Mouse (Mus musculus) hindbrain, embryonic 15.5 days (tissue): Measurements from ENCODE around the gene Nuak1. TPM values are rescaled to one million over a fixed set of nuclear protein-coding genes. Genes with fewer than 3 reads are reported as not detected.

Experiments
- ATAC-seq: fragments of 200-750 bp; cut with Nextera tagmentation; 2 replicates; pipeline ENCODE4 v1.8.0; 2017; ENCODE audit warnings: low read depth, moderate number of reproducible peaks, moderate TSS enrichment; ENCODE audit not compliant: low FRiP score
- H3K27ac ChIP-seq: fragments of 300-500 bp; sonication (generic); replicated peaks from 2 replicates; pipeline ENCODE4 v1.5.1; 2015; ENCODE audit warnings: mild to moderate bottlenecking, inconsistent platforms
- H3K27me3 ChIP-seq: fragments of 300-500 bp; sonication (generic); 2 replicates; pipeline ENCODE4 v1.6.1; 2015; ENCODE audit warnings: control low read depth, inconsistent platforms
- H3K36me3 ChIP-seq: fragments of 300-500 bp; sonication (generic); 2 replicates; pipeline ENCODE4 v1.6.1; 2015; ENCODE audit warnings: control low read depth, inconsistent platforms
- H3K4me1 ChIP-seq: fragments of 300-500 bp; sonication (generic); replicated peaks from 2 replicates; pipeline ENCODE4 v1.6.1; 2015; ENCODE audit warnings: control low read depth, inconsistent platforms
- H3K4me2 ChIP-seq: fragments of 300-500 bp; sonication (generic); 2 replicates; pipeline ENCODE4 v1.6.1; 2015; ENCODE audit warnings: moderate library complexity, mild to moderate bottlenecking, inconsistent platforms
- H3K4me3 ChIP-seq: fragments of 300-500 bp; sonication (generic); 2 replicates; pipeline ENCODE4 v1.5.1; 2015; ENCODE audit warnings: mild to moderate bottlenecking, inconsistent platforms
- H3K9ac ChIP-seq: fragments of 300-500 bp; sonication (generic); 2 replicates; pipeline ENCODE4 v1.6.1; 2015; ENCODE audit warnings: inconsistent platforms
- H3K9me3 ChIP-seq: fragments of 300-500 bp; sonication (generic); 2 replicates; pipeline ENCODE4 v1.6.1; 2016; ENCODE audit warnings: control low read depth, inconsistent platforms
- WGBS: fragments of 180-500 bp; shearing (Covaris S2); methylation state at CpG from one replicate; pipeline ENCODE4 v1.1.7; 2015; 5-methylcytosine and 5-hydroxymethylcytosine counted together
- polyA plus RNA-seq: library from polyadenylated mRNA; unstranded; fragments of >200 nt; fragmentation: Nextera tagmentation; extraction: Ambion mirVana; gene quantifications from 2 replicates; pipeline ENCODE4 v1.2.1, GENCODE M21; 2015

Nuak1 gene
- polyA plus RNA-seq, 1 experiment from 2014 or later: 5.2 TPM

DNA sequence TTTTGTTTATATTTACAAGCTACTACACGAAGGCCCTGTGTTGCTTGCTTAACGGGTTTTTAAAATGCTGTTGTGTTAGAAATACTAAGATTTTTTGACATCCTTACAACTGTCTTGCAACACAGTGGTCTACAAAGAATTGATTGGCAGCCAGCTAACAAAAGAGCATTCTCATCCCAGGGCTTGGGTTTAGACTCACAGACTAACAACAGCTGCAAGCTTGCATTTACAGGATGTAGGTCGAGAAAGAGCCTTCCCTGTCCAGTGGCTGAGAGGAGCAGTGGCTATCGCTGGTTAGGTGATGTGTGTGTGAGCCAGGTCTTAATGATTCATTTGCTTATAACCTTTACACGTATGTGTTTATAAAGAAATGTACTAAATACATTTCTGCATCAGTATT, 94.7 kb downstream of the Nuak1 start:
- no peak for ATAC-seq
- Histone ChIP-seq H3K4me3 (no peak overlapping the region), H3K9me3 (no peaks in the 10 kb centered on the region), H3K27ac (no peak overlapping the region), H3K36me3 (no peaks in the 10 kb centered on the region), H3K27me3 (no peaks in the 10 kb centered on the region), H3K4me1 (no peaks in the 10 kb centered on the region), H3K9ac (no peak overlapping the region), H3K4me2 (no peak overlapping the region)
- 59% methylated on average over 5 of the region's 5 CpGs for WGBS

DNA sequence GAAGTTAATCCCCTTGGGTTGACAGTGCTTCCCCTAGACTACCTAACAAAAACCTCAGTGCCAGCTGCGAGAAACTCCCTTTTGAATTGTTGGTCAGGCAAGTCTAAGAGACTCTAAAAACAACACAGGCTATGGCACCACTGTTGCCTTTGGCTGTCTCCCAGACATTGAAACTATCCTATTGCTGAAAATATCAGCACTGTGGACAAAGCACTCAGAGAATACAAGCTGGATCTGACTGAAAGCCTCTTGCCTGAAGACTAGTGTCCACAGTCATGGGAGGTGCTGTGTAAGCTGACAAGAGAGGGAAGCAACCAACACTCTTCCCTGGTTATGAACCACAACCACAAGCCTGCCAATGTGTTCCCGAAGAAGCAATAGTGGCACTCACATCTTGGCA, 96.9 kb downstream of the Nuak1 start:
- 95% methylated on average over 2 of the region's 2 CpGs for WGBS
- no peaks in the 10 kb centered on the region for H3K9me3 ChIP-seq
- H3K36me3 ChIP-seq: no peaks in the 10 kb centered on the region
- no peak overlapping the region for H3K4me2 ChIP-seq
- no peak overlapping the region for H3K27ac ChIP-seq
- no peaks in the 10 kb centered on the region for H3K4me1 ChIP-seq
- no peaks in the 10 kb centered on the region for H3K27me3 ChIP-seq
- no peak for ATAC-seq
- no peak overlapping the region for H3K4me3 ChIP-seq
- H3K9ac ChIP-seq: no peak overlapping the region

DNA sequence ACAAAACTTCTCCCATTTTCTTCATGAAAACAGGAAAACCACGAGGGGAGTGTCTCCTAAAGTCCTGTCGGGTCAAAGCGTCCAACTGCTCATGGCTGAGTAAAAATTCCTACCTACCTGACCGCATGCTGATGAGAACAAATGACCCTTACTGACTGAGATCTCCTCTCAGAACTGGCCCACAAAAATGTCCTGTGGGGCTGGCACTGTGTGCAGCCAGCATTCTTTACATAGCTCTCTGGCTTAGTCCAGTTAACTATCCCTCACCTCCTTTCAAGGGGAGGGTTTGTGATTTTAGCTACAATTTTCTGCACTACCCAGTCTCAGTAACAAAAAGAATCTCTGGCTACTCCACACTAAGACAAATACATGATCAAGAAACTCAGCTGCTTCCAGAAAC, 100.9 kb downstream of the Nuak1 start:
- no peaks in the 10 kb centered on the region for H3K36me3 ChIP-seq
- H3K27me3 ChIP-seq: no peaks in the 10 kb centered on the region
- no peak for ATAC-seq
- no peaks in the 10 kb centered on the region for H3K9me3 ChIP-seq
- WGBS: 76% methylated on average over 4 of the region's 4 CpGs
- no peak overlapping the region for H3K4me2 ChIP-seq
- no peak overlapping the region for H3K4me3 ChIP-seq
- H3K27ac ChIP-seq: no peak overlapping the region
- no peak overlapping the region for H3K9ac ChIP-seq
- no peaks in the 10 kb centered on the region for H3K4me1 ChIP-seq

DNA sequence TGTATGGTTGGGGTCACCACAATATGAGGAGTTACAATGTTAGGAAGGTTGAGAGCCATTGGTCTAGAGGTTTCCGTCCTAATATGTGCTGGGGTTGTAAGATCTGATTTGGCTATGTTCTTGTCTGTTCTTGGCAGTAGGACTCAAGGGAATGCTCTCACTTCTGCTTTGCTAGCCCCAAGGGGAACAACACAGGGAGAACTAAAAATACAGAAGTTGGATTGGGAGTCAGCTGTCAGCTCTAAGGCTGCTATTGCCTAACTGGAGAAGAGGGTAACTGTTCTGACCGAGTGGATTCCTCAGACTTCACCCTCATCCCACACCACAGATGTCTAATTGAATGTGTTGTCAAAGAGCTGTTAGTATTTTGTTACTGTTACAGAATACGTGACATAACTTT, 101.6 kb downstream of the Nuak1 start:
- Histone ChIP-seq H3K4me2 (no peak overlapping the region), H3K9me3 (no peaks in the 10 kb centered on the region), H3K27me3 (no peaks in the 10 kb centered on the region), H3K4me1 (no peaks in the 10 kb centered on the region), H3K9ac (no peak overlapping the region), H3K27ac (no peak overlapping the region), H3K36me3 (no peaks in the 10 kb centered on the region), H3K4me3 (no peak overlapping the region)
- no peak for ATAC-seq
- 91% methylated on average over 3 of the region's 3 CpGs for WGBS

GRCm38 (mm10) chr10:84335441-84335840, 105.0 kb downstream of the Nuak1 start:
- Histone ChIP-seq H3K36me3 (no peaks in the 10 kb centered on the region), H3K4me1 (no peaks in the 10 kb centered on the region), H3K27me3 (no peaks in the 10 kb centered on the region), H3K4me2 (no peak overlapping the region), H3K27ac (no peak overlapping the region), H3K9ac (no peak overlapping the region), H3K9me3 (no peaks in the 10 kb centered on the region), H3K4me3 (no peak overlapping the region)
- WGBS: 91% methylated on average over 4 of the region's 4 CpGs
- ATAC-seq: no peak

DNA sequence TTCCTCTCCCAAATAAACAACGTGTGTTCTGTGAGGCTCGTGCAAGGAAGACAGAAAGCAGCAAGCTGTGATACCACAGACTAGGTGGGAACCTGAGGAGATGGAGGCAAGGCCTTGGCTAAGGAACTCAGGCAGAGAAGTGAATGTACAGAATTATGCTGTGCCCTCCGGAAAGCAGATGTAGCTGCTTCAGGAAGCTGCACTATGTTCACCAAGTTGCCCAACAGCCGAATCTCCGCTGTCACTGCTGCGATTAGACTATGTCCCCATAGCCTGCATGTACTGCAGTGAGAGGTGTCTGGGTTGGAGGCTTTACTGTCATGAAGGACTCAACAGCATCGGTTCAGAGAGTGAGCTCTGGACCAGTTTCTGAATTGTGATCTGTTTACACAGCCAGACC, 110.6 kb downstream of the Nuak1 start:
- 92% methylated on average over 7 of the region's 7 CpGs for WGBS

DNA sequence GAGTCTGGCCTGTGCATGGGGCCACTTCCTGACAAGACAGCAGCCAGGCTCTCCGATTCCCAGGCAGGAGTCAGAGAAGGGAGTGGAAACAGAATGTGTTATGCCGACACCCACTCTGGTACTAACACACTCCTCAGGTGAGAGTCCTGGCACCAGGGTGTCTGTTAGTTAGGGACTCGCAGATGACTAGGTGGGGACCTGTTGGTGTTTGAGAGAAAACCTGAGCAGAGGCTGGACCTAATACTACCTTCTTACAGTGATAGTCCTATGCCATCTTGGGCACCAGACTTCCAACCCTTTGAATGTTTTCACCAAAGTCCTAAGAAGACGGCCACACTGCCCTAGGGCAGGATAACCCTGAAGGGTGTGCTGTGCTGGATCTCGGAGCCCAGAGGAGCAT, 111.1 kb downstream of the Nuak1 start:
- Histone ChIP-seq H3K4me1 (no peaks in the 10 kb centered on the region), H3K27me3 (no peaks in the 10 kb centered on the region), H3K36me3 (no peaks in the 10 kb centered on the region), H3K9ac (no peak overlapping the region), H3K4me2 (no peak overlapping the region), H3K27ac (no peak overlapping the region), H3K9me3 (no peaks in the 10 kb centered on the region), H3K4me3 (no peak overlapping the region)
- 92% methylated on average over 5 of the region's 5 CpGs for WGBS
- ATAC-seq: no peak

More for the DNA sequence above, 110.6 kb downstream of the Nuak1 start:
- no peak overlapping the region for H3K27ac ChIP-seq
- H3K9ac ChIP-seq: no peak overlapping the region
- H3K4me1 ChIP-seq: no peaks in the 10 kb centered on the region
- no peaks in the 10 kb centered on the region for H3K9me3 ChIP-seq
- H3K4me3 ChIP-seq: no peak overlapping the region
- no peak overlapping the region for H3K4me2 ChIP-seq
- ATAC-seq: no peak
- no peaks in the 10 kb centered on the region for H3K36me3 ChIP-seq
- H3K27me3 ChIP-seq: no peaks in the 10 kb centered on the region

DNA sequence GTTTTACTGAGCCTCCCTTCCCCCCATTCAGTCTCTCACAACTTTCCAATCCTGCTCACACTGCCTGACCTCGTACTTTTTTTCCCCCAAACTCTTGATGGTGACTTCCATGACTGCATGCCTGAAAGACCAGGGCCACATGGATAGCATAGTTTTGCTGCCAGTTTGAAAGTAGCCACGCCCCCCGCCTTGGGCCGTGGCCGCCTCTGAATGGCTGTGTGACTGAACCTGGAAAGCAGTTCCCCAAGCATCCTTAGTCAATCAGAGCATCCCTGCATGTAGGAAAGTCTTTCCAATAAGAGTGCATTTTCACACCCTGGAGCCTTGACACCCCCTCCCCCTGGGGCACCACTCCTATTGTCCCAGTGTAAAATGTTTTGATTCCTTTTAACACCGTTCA, 116.4 kb downstream of the Nuak1 start:
- WGBS: 61% methylated on average over 6 of the region's 6 CpGs
- Histone ChIP-seq H3K4me2 (no peak overlapping the region), H3K27me3 (no peaks in the 10 kb centered on the region), H3K4me3 (no peak overlapping the region), H3K9me3 (no peaks in the 10 kb centered on the region), H3K4me1 (no peaks in the 10 kb centered on the region), H3K9ac (no peak overlapping the region), H3K36me3 (no peaks in the 10 kb centered on the region), H3K27ac (no peak overlapping the region)
- ATAC-seq: no peak

Other genes with a start within 250 kb of the Nuak1 start
- gene Ckap4, start 93.5 kb upstream of the Nuak1 start, polyA plus RNA-seq: 55.6 and 59.2 TPM in 2 replicates
- gene Tcp11l2, start 136.0 kb upstream of the Nuak1 start, polyA plus RNA-seq: 21.7 and 23.8 TPM in 2 replicates
- gene Polr3b, start 181.7 kb upstream of the Nuak1 start, polyA plus RNA-seq: 13.7 and 15.0 TPM in 2 replicates